Mouse (Mus musculus): ENCODE data around the gene Tnfrsf9.
"Not testable (repeated sequence)": the region's sequence is repeated elsewhere in the genome, so short reads cannot be mapped to it uniquely, and the experiment has no call there.

DNA sequence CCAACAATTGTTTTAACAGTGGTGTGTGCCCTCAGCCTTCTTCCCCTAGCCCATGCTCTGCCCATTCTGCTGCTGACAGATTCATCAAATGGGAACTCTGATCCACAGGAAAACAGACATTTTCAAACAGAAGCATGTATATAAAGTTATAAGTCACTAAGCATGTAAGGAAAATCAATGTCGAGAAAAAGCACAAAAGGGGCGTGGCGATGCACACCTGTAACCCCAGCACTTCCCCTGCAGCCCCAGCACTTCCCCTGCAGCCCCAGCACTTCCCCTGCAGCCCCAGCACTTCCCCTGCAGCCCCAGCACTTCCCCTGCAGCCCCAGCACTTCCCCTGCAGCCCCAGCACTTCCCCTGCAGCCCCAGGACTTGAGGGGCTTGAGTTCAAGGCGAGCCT, 39.9 kb upstream of the Tnfrsf9 start:
- not testable (repeated sequence) for TF ChIP-seq EP300, CTCF (IDR thresholded peaks at IDR 0.05; ENCODE audit: low read depth)
